In the genomic region with DNA sequence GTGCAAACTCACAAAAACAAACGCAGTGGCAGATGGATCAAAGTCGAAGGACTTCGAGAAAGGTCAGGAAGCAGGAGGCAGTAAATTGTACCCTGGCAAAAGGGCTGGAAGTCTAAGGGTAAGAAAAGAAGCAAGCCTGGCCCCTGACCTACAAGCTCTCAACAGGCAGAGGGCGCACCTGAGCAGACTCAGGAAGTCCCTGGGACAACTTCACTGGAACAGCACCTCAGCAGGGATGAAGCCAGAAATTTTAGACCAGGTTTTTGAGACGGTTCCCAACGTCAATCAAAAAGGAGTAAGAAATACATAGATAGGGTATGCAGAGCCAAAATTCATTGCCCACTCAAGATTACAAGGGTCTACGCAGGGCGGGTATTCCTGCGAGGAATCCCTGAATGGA, we compare ENCODE assay signal across 13 mouse cellular contexts. TPM values are rescaled to one million over a fixed set of nuclear protein-coding genes. Genes with fewer than 3 reads are reported as not detected.
A peak's percentile ranks its signal among the peaks of the same experiment; 100 is the strongest.
DNase-seq lines count a peak whose midpoint lies in the region; ATAC-seq and TF ChIP-seq lines count a peak whose summit lies in the region.
"Not testable (repeated sequence)": the region's sequence is repeated elsewhere in the genome, so short reads cannot be mapped to it uniquely, and the experiment has no call there.
"Had no signal": no experiment of that assay in that cellular context is flagged by ENCODE, and none has a peak within 500 bp of the region (broad histone marks: within the 10 kb centered on the region; RNA-seq: fewer than 3 reads in every experiment).

No protein-coding gene starts in this region.

- not testable (repeated sequence) for TF ChIP-seq EP300 in heart, adult 2 months (IDR thresholded peaks at IDR 0.05; ENCODE audit: insufficient read depth, low read depth, low read length)

- not testable (repeated sequence) for H3K36me3 ChIP-seq in embryonic facial prominence, embryonic 14.5 days (ENCODE audit: control insufficient read depth, insufficient read depth, low read length); heart, adult 2 months (ENCODE audit: control insufficient read depth, insufficient read depth, low read length); hindbrain, embryonic 14.5 days (replicated peaks; ENCODE audit: control insufficient read depth, insufficient read depth); kidney, postnatal 0 days (ENCODE audit: insufficient read depth, low read length); lung, embryonic 16.5 days (ENCODE audit: control insufficient read depth, insufficient read depth, low read length); neural tube, embryonic 12.5 days

- not testable (repeated sequence) for ATAC-seq in embryonic facial prominence, embryonic 14.5 days (ENCODE audit: low read depth); hindbrain, embryonic 14.5 days (ENCODE audit: low FRiP score); kidney, postnatal 0 days (replicated peaks; ENCODE audit: low FRiP score, low read depth); lung, embryonic 16.5 days (ENCODE audit: low read depth); neural tube, embryonic 12.5 days (ENCODE audit: low FRiP score, low read depth)

- not testable (repeated sequence) for H3K4me1 ChIP-seq in embryonic facial prominence, embryonic 14.5 days (ENCODE audit: control insufficient read depth, insufficient read depth, low read length); heart, adult 2 months (ENCODE audit: control insufficient read depth, insufficient read depth, low read length); hindbrain, embryonic 14.5 days (replicated peaks; ENCODE audit: control insufficient read depth, insufficient read depth, low read length); kidney, postnatal 0 days (replicated peaks; ENCODE audit: insufficient read depth, low read length); lung, embryonic 16.5 days (replicated peaks; ENCODE audit: control insufficient read depth, insufficient read depth, low read length); neural tube, embryonic 12.5 days

- not testable (repeated sequence) for H3K9me3 ChIP-seq in embryonic facial prominence, embryonic 14.5 days (ENCODE audit: control insufficient read depth, low read length); hindbrain, embryonic 14.5 days (ENCODE audit: control insufficient read depth, low read length); kidney, postnatal 0 days (replicated peaks; ENCODE audit: low read length); lung, embryonic 16.5 days (ENCODE audit: control insufficient read depth, low read length); neural tube, embryonic 12.5 days

- TF ChIP-seq POLR2A in heart, adult 2 months (IDR thresholded peaks at IDR 0.05; ENCODE audit: insufficient read depth, low read depth, low read length) = not testable (repeated sequence)

- DNase-seq in adrenal gland, adult (ENCODE audit: inconsistent age in 2 of 2, low spot score in 1 of 2) = peak; percentile 1 to 21
- not testable (repeated sequence) for DNase-seq in embryonic facial prominence, embryonic 14.5 days (ENCODE audit: low spot score); heart, adult 2 months; kidney, postnatal 0 days (ENCODE audit: low spot score)
- DNase-seq in hindbrain, embryonic 14.5 days (ENCODE audit: low spot score) = peak; percentile 20

- H3K27ac ChIP-seq in embryonic facial prominence, embryonic 14.5 days (replicated peaks; ENCODE audit: low read depth, low read length); heart, adult 2 months; hindbrain, embryonic 14.5 days; kidney, postnatal 0 days; lung, embryonic 16.5 days (ENCODE audit: low read length); neural tube, embryonic 12.5 days: not testable (repeated sequence)

- H3K79me2 ChIP-seq in heart, adult 2 months (replicated peaks; ENCODE audit: control insufficient read depth, insufficient read depth, low read length) = not testable (repeated sequence)

- H3K4me3 ChIP-seq in embryonic facial prominence, embryonic 14.5 days (ENCODE audit: low read depth, low read length) = peak overlapping the region; percentile 34
- H3K4me3 ChIP-seq in heart, adult 2 months; kidney, postnatal 0 days (replicated peaks; ENCODE audit: low read depth, low read length); lung, embryonic 16.5 days (ENCODE audit: low read length): not testable (repeated sequence)
- peak overlapping the region; percentile 37 for H3K4me3 ChIP-seq in hindbrain, embryonic 14.5 days (replicated peaks; ENCODE audit: low read length)
- H3K4me3 ChIP-seq in neural tube, embryonic 12.5 days = peak overlapping the region; percentile 16; the same call in 1 of the 2 replicates

- not testable (repeated sequence) for H3K9ac ChIP-seq in embryonic facial prominence, embryonic 14.5 days (ENCODE audit: low read depth, low read length); heart, adult 2 months (ENCODE audit: low read depth, low read length); hindbrain, embryonic 14.5 days; kidney, postnatal 0 days (ENCODE audit: low read depth, low read length); lung, embryonic 16.5 days (ENCODE audit: low read length); neural tube, embryonic 12.5 days

- intact Hi-C loops in heart, adult 2 months (cut with DNase I) = not testable (repeated sequence)

- WGBS in embryonic facial prominence, embryonic 14.5 days = 6% methylated on average over 8 of the region's 9 CpGs
- 14% methylated on average over 9 of the region's 9 CpGs for WGBS in heart, adult 2 months
- WGBS in hindbrain, embryonic 14.5 days = 14% methylated on average over 8 of the region's 9 CpGs
- 6% methylated on average over 8 of the region's 9 CpGs for WGBS in kidney, postnatal 0 days
- 9% methylated on average over 8 of the region's 9 CpGs for WGBS in lung, embryonic 16.5 days
- 10% methylated on average over 9 of the region's 9 CpGs for WGBS in neural tube, embryonic 12.5 days

- not testable (repeated sequence) for H3K27me3 ChIP-seq in embryonic facial prominence, embryonic 14.5 days (replicated peaks; ENCODE audit: control insufficient read depth, insufficient read depth, low read length); heart, adult 2 months (ENCODE audit: control insufficient read depth, insufficient read depth, low read length); hindbrain, embryonic 14.5 days (ENCODE audit: control insufficient read depth, insufficient read depth, low read length); kidney, postnatal 0 days (ENCODE audit: insufficient read depth, low read length); lung, embryonic 16.5 days (ENCODE audit: control insufficient read depth, insufficient read depth, low read depth, low read length); neural tube, embryonic 12.5 days (replicated peaks)

- H3K4me2 ChIP-seq in embryonic facial prominence, embryonic 14.5 days (ENCODE audit: low read depth, low read length) = peak overlapping the region; percentile 47
- H3K4me2 ChIP-seq in hindbrain, embryonic 14.5 days (replicated peaks) = peak overlapping the region; percentile 53
- H3K4me2 ChIP-seq in kidney, postnatal 0 days (ENCODE audit: low read length) = peak overlapping the region; percentile 47
- peak overlapping the region; percentile 46 for H3K4me2 ChIP-seq in lung, embryonic 16.5 days (ENCODE audit: low read depth, low read length)
- H3K4me2 ChIP-seq in neural tube, embryonic 12.5 days (replicated peaks) = peak overlapping the region; percentile 52

- TF ChIP-seq CTCF in heart, adult 2 months (IDR thresholded peaks at IDR 0.05) = peak; percentile 47; the same call in 1 of the 2 replicates
- peak; percentile 47 for TF ChIP-seq CTCF in kidney, postnatal 0 days (IDR thresholded peaks at IDR 0.05; ENCODE audit: low read depth)

RNA-seq across cellular contexts. Expression of gene Gm3468, which starts 1.0 kb away (rescaled TPM):
- polyA plus RNA-seq in embryonic facial prominence, embryonic 14.5 days (2014; fragmentation: Nextera tagmentation; extraction: Ambion mirVana) = 1.2 TPM in 2 replicates
- total RNA-seq in heart, adult 2 months (2021) = not detected
- polyA plus RNA-seq in heart, adult 2 months (2012; rRNA removed) = 0.12 and 0.50 TPM in 2 replicates
- polyA plus RNA-seq in hindbrain, embryonic 14.5 days (2014; fragmentation: Nextera tagmentation; extraction: Ambion mirVana) = 6.2 and 6.4 TPM in 2 replicates
- polyA plus RNA-seq in kidney, postnatal 0 days (2015; fragmentation: Nextera tagmentation; extraction: Ambion mirVana) = 0.79 and 1.1 TPM in 2 replicates
- polyA plus RNA-seq in lung, embryonic 16.5 days (2015; fragmentation: Nextera tagmentation; extraction: Ambion mirVana) = 1.2 and 1.3 TPM in 2 replicates
- polyA plus RNA-seq in neural tube, embryonic 12.5 days (2016; fragmentation: Nextera tagmentation; extraction: Ambion mirVana) = 2.9 and 3.2 TPM in 2 replicates
- total RNA-seq: liver, adult 2 months had no signal
- polyA plus RNA-seq: liver, adult 2 months had no signal

RNA-seq across cellular contexts. Expression of gene Gm8206, which starts 13.8 kb away (rescaled TPM):
- 0.70 and 2.1 TPM in 2 replicates for polyA plus RNA-seq in embryonic facial prominence, embryonic 14.5 days (2014; fragmentation: Nextera tagmentation; extraction: Ambion mirVana)
- under 1 TPM; 0.20 to 0.50 TPM for total RNA-seq in heart, adult 2 months (2021)
- 0.27 and 0.41 TPM in 2 replicates for polyA plus RNA-seq in heart, adult 2 months (2012; rRNA removed)
- 6.0 and 7.4 TPM in 2 replicates for polyA plus RNA-seq in hindbrain, embryonic 14.5 days (2014; fragmentation: Nextera tagmentation; extraction: Ambion mirVana)
- 0.47 and 0.50 TPM in 2 replicates for polyA plus RNA-seq in kidney, postnatal 0 days (2015; fragmentation: Nextera tagmentation; extraction: Ambion mirVana)
- 0.51 and 0.74 TPM in 2 replicates for polyA plus RNA-seq in lung, embryonic 16.5 days (2015; fragmentation: Nextera tagmentation; extraction: Ambion mirVana)
- polyA plus RNA-seq in neural tube, embryonic 12.5 days (2016; fragmentation: Nextera tagmentation; extraction: Ambion mirVana) = 1.1 and 1.4 TPM in 2 replicates
- total RNA-seq: liver, adult 2 months had no signal
- polyA plus RNA-seq: liver, adult 2 months had no signal

RNA-seq across cellular contexts. Expression of gene Gm3476, which starts 18.1 kb away (rescaled TPM):
- polyA plus RNA-seq in embryonic facial prominence, embryonic 14.5 days (2014; fragmentation: Nextera tagmentation; extraction: Ambion mirVana) = not detected in 2 replicates
- not detected for total RNA-seq in heart, adult 2 months (2021)
- not detected in 2 replicates for polyA plus RNA-seq in heart, adult 2 months (2012; rRNA removed)
- not detected in 2 replicates for polyA plus RNA-seq in hindbrain, embryonic 14.5 days (2014; fragmentation: Nextera tagmentation; extraction: Ambion mirVana)
- polyA plus RNA-seq in kidney, postnatal 0 days (2015; fragmentation: Nextera tagmentation; extraction: Ambion mirVana) = not detected in 2 replicates
- not detected in 2 replicates for polyA plus RNA-seq in lung, embryonic 16.5 days (2015; fragmentation: Nextera tagmentation; extraction: Ambion mirVana)
- not detected in 2 replicates for polyA plus RNA-seq in neural tube, embryonic 12.5 days (2016; fragmentation: Nextera tagmentation; extraction: Ambion mirVana)
- total RNA-seq: adrenal gland, adult 8-10 months; ES-E14; layer of hippocampus, postnatal 25 days; liver, adult 2 months had no signal
- polyA plus RNA-seq: cortical plate, adult 2 months; liver, adult 2 months; urinary bladder, adult 2 months had no signal

RNA-seq across cellular contexts. Expression of gene Gm6337, which starts 49.4 kb away (rescaled TPM):
- polyA plus RNA-seq in embryonic facial prominence, embryonic 14.5 days (2014; fragmentation: Nextera tagmentation; extraction: Ambion mirVana) = not detected in 2 replicates
- not detected for total RNA-seq in heart, adult 2 months (2021)
- not detected in 2 replicates for polyA plus RNA-seq in heart, adult 2 months (2012; rRNA removed)
- not detected in 2 replicates for polyA plus RNA-seq in hindbrain, embryonic 14.5 days (2014; fragmentation: Nextera tagmentation; extraction: Ambion mirVana)
- not detected in 2 replicates for polyA plus RNA-seq in kidney, postnatal 0 days (2015; fragmentation: Nextera tagmentation; extraction: Ambion mirVana)
- polyA plus RNA-seq in lung, embryonic 16.5 days (2015; fragmentation: Nextera tagmentation; extraction: Ambion mirVana) = not detected in 2 replicates
- polyA plus RNA-seq in neural tube, embryonic 12.5 days (2016; fragmentation: Nextera tagmentation; extraction: Ambion mirVana) = not detected in 2 replicates
- total RNA-seq: adrenal gland, adult 8-10 months; ES-E14; layer of hippocampus, postnatal 25 days; liver, adult 2 months had no signal
- polyA plus RNA-seq: cortical plate, adult 2 months; liver, adult 2 months; urinary bladder, adult 2 months had no signal
